Mouse (Mus musculus): ENCODE measurements around the gene Hist1h2aa.

- TF ChIP-seq CTCF (IDR thresholded peaks at IDR 0.05; ENCODE audit: low read depth), result no peak
- no peak for TF ChIP-seq EP300 (IDR thresholded peaks at IDR 0.05; ENCODE audit: low read depth)
Measured at GRCm38 (mm10) chr13:23910121-23910520, 24.1 kb upstream of the Hist1h2aa start.

All from liver, postnatal 0 days (tissue).